Mouse (Mus musculus): ENCODE results near the gene Tigd3. TPM values are rescaled to one million over a fixed set of nuclear protein-coding genes. Genes with fewer than 3 reads are reported as not detected.
A peak's percentile ranks its signal among the peaks of the same experiment; 100 is the strongest.

The Tigd3 gene
- polyA plus RNA-seq, 1 experiment: 1.3 TPM

GRCm38 (mm10) chr19:5841389-5841946, 52.5 kb downstream of the Tigd3 start:
- no peak for DNase-seq (ENCODE audit: low read depth in 1 of 2, low spot score in 2 of 2)
- Histone ChIP-seq H3K4me1 (ENCODE audit: control insufficient read depth, insufficient read depth, insufficient read length) (peaks cover 10% of the 10 kb centered on the region; the same call in 1 of the 2 replicates), H3K27me3 (ENCODE audit: control insufficient read depth, insufficient read depth, low read length) (no peaks in the 10 kb centered on the region), H3K4me3 (ENCODE audit: extremely low read depth, insufficient read depth, insufficient read length) (peak overlapping the region; percentile 17; the same call in 1 of the 2 replicates), H3K36me3 (ENCODE audit: control insufficient read depth, insufficient read depth, low read length) (no peaks in the 10 kb centered on the region), H3K27ac (ENCODE audit: insufficient read depth, low read length) (peak overlapping the region; percentile 31; the same call in 1 of the 2 replicates)
- WGBS: 42% methylated on average over 4 of the region's 4 CpGs
- TF ChIP-seq POLR2A (IDR thresholded peaks at IDR 0.05; ENCODE audit: low read depth, low read length) (no peak), CTCF (IDR thresholded peaks at IDR 0.05; ENCODE audit: extremely low read depth, insufficient read depth, insufficient read length, insufficient replicate concordance) (no peak)

Other genes with a start within 250 kb of the Tigd3 start
- 417 and 497 TPM in 2 replicates for gene Sipa1, start 230.4 kb downstream of the Tigd3 start, polyA plus RNA-seq (2012; rRNA removed)
- gene Map3k11, start 205.4 kb downstream of the Tigd3 start, polyA plus RNA-seq (2012; rRNA removed): 73.4 and 88.7 TPM in 2 replicates
- 195 and 236 TPM in 2 replicates for gene Pcnx3, start 205.2 kb downstream of the Tigd3 start, polyA plus RNA-seq (2012; rRNA removed)
- gene Kcnk7, start 189.8 kb downstream of the Tigd3 start, polyA plus RNA-seq (2012; rRNA removed): 0.19 and 0.39 TPM in 2 replicates
- 94.6 and 101 TPM in 2 replicates for gene Ehbp1l1, start 167.8 kb downstream of the Tigd3 start, polyA plus RNA-seq (2012; rRNA removed)
- gene Fam89b, start 164.5 kb downstream of the Tigd3 start, polyA plus RNA-seq (2012; rRNA removed): 124 and 173 TPM in 2 replicates
- 22.5 and 25.8 TPM in 2 replicates for gene Ltbp3, start 153.2 kb downstream of the Tigd3 start, polyA plus RNA-seq (2012; rRNA removed)
- 65.4 and 68.0 TPM in 2 replicates for gene Scyl1, start 122.7 kb downstream of the Tigd3 start, polyA plus RNA-seq (2012; rRNA removed)
- 42.3 and 43.9 TPM in 2 replicates for gene Frmd8, start 18.9 kb downstream of the Tigd3 start, polyA plus RNA-seq (2012; rRNA removed)
- 36.6 and 37.6 TPM in 2 replicates for gene Slc25a45, start 16.3 kb downstream of the Tigd3 start, polyA plus RNA-seq (2012; rRNA removed)
- gene Dpf2, start 18.9 kb upstream of the Tigd3 start, polyA plus RNA-seq (2012; rRNA removed): 59.9 and 74.8 TPM in 2 replicates
- gene Cdc42ep2, start 30.7 kb upstream of the Tigd3 start, polyA plus RNA-seq (2012; rRNA removed): 8.1 and 8.2 TPM in 2 replicates
- 40.5 and 48.0 TPM in 2 replicates for gene Pola2, start 70.1 kb upstream of the Tigd3 start, polyA plus RNA-seq (2012; rRNA removed)
- gene Slc22a20, start 92.0 kb upstream of the Tigd3 start, polyA plus RNA-seq (2012; rRNA removed): not detected in 2 replicates
- 50.8 and 53.0 TPM in 2 replicates for gene Capn1, start 121.7 kb upstream of the Tigd3 start, polyA plus RNA-seq (2012; rRNA removed)
- gene Syvn1, start 152.4 kb upstream of the Tigd3 start, polyA plus RNA-seq (2012; rRNA removed): 108 and 124 TPM in 2 replicates
- gene Mrpl49, start 163.6 kb upstream of the Tigd3 start, polyA plus RNA-seq (2012; rRNA removed): 11.0 TPM in 2 replicates
- 1,884 and 3,019 TPM in 2 replicates for gene Fau, start 163.7 kb upstream of the Tigd3 start, polyA plus RNA-seq (2012; rRNA removed)
- gene Znhit2, start 167.0 kb upstream of the Tigd3 start, polyA plus RNA-seq (2012; rRNA removed): 38.5 and 61.3 TPM in 2 replicates
- gene Tm7sf2, start 174.2 kb upstream of the Tigd3 start, polyA plus RNA-seq (2012; rRNA removed): 14.0 and 23.4 TPM in 2 replicates
- 72.9 and 85.0 TPM in 2 replicates for gene Vps51, start 183.1 kb upstream of the Tigd3 start, polyA plus RNA-seq (2012; rRNA removed)
- gene Tmem262, start 185.9 kb upstream of the Tigd3 start, polyA plus RNA-seq (2012; rRNA removed): 0.34 TPM in 1 of 2 replicates, not detected in the other
- gene Gm28374, start 188.1 kb upstream of the Tigd3 start, polyA plus RNA-seq (2012; rRNA removed): 0.46 TPM in 1 of 2 replicates, not detected in the other
- 66.9 and 85.9 TPM in 2 replicates for gene Zfpl1, start 190.8 kb upstream of the Tigd3 start, polyA plus RNA-seq (2012; rRNA removed)
- 3.6 and 4.4 TPM in 2 replicates for gene Cdca5, start 190.8 kb upstream of the Tigd3 start, polyA plus RNA-seq (2012; rRNA removed)
- gene AC131692.1, start 200.3 kb upstream of the Tigd3 start, polyA plus RNA-seq (2012; rRNA removed): 0.19 TPM in 1 of 2 replicates, not detected in the other
- 0.49 and 0.60 TPM in 2 replicates for gene Naaladl1, start 211.6 kb upstream of the Tigd3 start, polyA plus RNA-seq (2012; rRNA removed)
- gene Sac3d1, start 224.5 kb upstream of the Tigd3 start, polyA plus RNA-seq (2012; rRNA removed): 30.4 and 46.7 TPM in 2 replicates
- 42.7 and 50.9 TPM in 2 replicates for gene Snx15, start 234.2 kb upstream of the Tigd3 start, polyA plus RNA-seq (2012; rRNA removed)
- 8.0 and 10.8 TPM in 2 replicates for gene Batf2, start 246.8 kb upstream of the Tigd3 start, polyA plus RNA-seq (2012; rRNA removed)
- gene Arl2, start 247.4 kb upstream of the Tigd3 start, polyA plus RNA-seq (2012; rRNA removed): 51.8 and 64.8 TPM in 2 replicates